Mouse (Mus musculus) MEL (cell line): ENCODE data around the gene Smg6. TPM values are rescaled to one million over a fixed set of nuclear protein-coding genes. Genes with fewer than 3 reads are reported as not detected.

ENCODE experiments used
- DNase-seq: peaks from one replicate; pipeline ENCODE4 v3.0.0; 2011; ENCODE audit warnings: low read depth, low spot score
- H3K27ac ChIP-seq: 2 replicates; pipeline ENCODE4 v1.5.1; 2012; ENCODE audit warnings: low read depth, mild to moderate bottlenecking, control low read depth, low read length, moderate library complexity; ENCODE audit not compliant: control insufficient read depth
- H3K27me3 ChIP-seq, 2 experiments: fragments of 150-350 bp in 1 of 2; sonication (generic) in 1 of 2; 2 replicates each; pipeline ENCODE4 v1.6.1; 2012; ENCODE audit warnings: low read length in 2 of 2, mild to moderate bottlenecking in 2 of 2, improper control_type of control experiment in 1 of 2, moderate library complexity in 1 of 2; ENCODE audit not compliant: insufficient read depth in 2 of 2, control insufficient read depth in 1 of 2
- H3K36me3 ChIP-seq, 2 experiments: 2 replicates each; pipeline ENCODE4 v1.6.1; 2012 to 2014; ENCODE audit warnings: low read length in 2 of 2, improper control_type of control experiment in 1 of 2, inconsistent platforms in 1 of 2, mild to moderate bottlenecking in 1 of 2; ENCODE audit not compliant: insufficient read depth in 2 of 2, control insufficient read depth in 1 of 2
- H3K4me1 ChIP-seq, 2 experiments: fragments of 150-350 bp in 1 of 2; sonication (generic) in 1 of 2; 2 replicates each; pipeline ENCODE4 v1.6.1; 2012; ENCODE audit warnings: low read length in 2 of 2, improper control_type of control experiment in 1 of 2, mild to moderate bottlenecking in 1 of 2; ENCODE audit not compliant: insufficient read depth in 2 of 2, control insufficient read depth in 1 of 2
- H3K4me3 ChIP-seq, 2 experiments: fragments of 150-350 bp in 1 of 2; sonication (generic) in 1 of 2; 2 replicates each; pipeline ENCODE4 v1.5.1; 2012; ENCODE audit warnings: low read depth in 2 of 2, low read length in 2 of 2, mild to moderate bottlenecking in 2 of 2, moderate library complexity in 2 of 2, control low read depth in 1 of 2, improper control_type of control experiment in 1 of 2; ENCODE audit not compliant: control insufficient read depth in 1 of 2, insufficient read depth in 1 of 2
- H3K79me2 ChIP-seq: 2 replicates; pipeline ENCODE4 v1.6.1; 2012; ENCODE audit warnings: mild to moderate bottlenecking, low read length, moderate library complexity; ENCODE audit not compliant: control insufficient read depth, poor library complexity, insufficient read depth
- H3K9ac ChIP-seq: 2 replicates; pipeline ENCODE4 v1.6.1; 2012; ENCODE audit warnings: low read depth, mild to moderate bottlenecking, control low read depth, low read length, moderate library complexity; ENCODE audit not compliant: control insufficient read depth, poor library complexity, severe bottlenecking
- H3K9me3 ChIP-seq: fragments of 150-350 bp; sonication (generic); replicated peaks from 2 replicates; pipeline ENCODE4 v1.6.1; 2012; ENCODE audit warnings: mild to moderate bottlenecking, low read length, improper control_type of control experiment, moderate library complexity; ENCODE audit not compliant: insufficient read depth
- BHLHE40 ChIP-seq: IDR thresholded peaks from 2 replicates; pipeline ENCODE4 v1.6.1; 2012; ENCODE audit warnings: low read depth, mild to moderate bottlenecking, inconsistent platforms, low read length, improper control_type of control experiment, borderline replicate concordance
- CHD1 ChIP-seq: IDR thresholded peaks from 2 replicates; pipeline ENCODE4 v1.6.1; 2012; ENCODE audit warnings: low read depth, mild to moderate bottlenecking, inconsistent platforms, low read length, improper control_type of control experiment
- E2F4 ChIP-seq: IDR thresholded peaks from 2 replicates; pipeline ENCODE4 v1.6.1; 2011; ENCODE audit warnings: low read depth, low read length, improper control_type of control experiment, borderline replicate concordance
- ELF1 ChIP-seq: IDR thresholded peaks from 2 replicates; pipeline ENCODE4 v1.6.1; 2014; ENCODE audit warnings: low read depth, mild to moderate bottlenecking, inconsistent platforms, low read length, improper control_type of control experiment, moderate library complexity
- ETS1 ChIP-seq: IDR thresholded peaks from 2 replicates; pipeline ENCODE4 v1.6.1; 2012; ENCODE audit warnings: low read depth, mild to moderate bottlenecking, inconsistent platforms, low read length, improper control_type of control experiment, moderate library complexity
- GABPA ChIP-seq: IDR thresholded peaks from 2 replicates; pipeline ENCODE4 v1.6.1; 2012; ENCODE audit warnings: low read depth, mild to moderate bottlenecking, inconsistent platforms, low read length, improper control_type of control experiment, moderate library complexity
- GATA1 ChIP-seq: IDR thresholded peaks from 2 replicates; pipeline ENCODE4 v1.6.1; 2011; ENCODE audit warnings: low read depth, low read length, improper control_type of control experiment
- HCFC1 ChIP-seq: IDR thresholded peaks from 2 replicates; pipeline ENCODE4 v1.6.1; 2012; ENCODE audit warnings: low read depth, mild to moderate bottlenecking, inconsistent platforms, low read length, improper control_type of control experiment, moderate library complexity
- JUND ChIP-seq: IDR thresholded peaks from 2 replicates; pipeline ENCODE4 v1.6.1; 2011; ENCODE audit warnings: low read depth, mild to moderate bottlenecking, improper control_type of control experiment, low read length
- MAFK ChIP-seq: IDR thresholded peaks from 2 replicates; pipeline ENCODE4 v1.6.1; 2011; ENCODE audit warnings: low read depth, mild to moderate bottlenecking, low read length, improper control_type of control experiment, borderline replicate concordance
- MXI1 ChIP-seq: IDR thresholded peaks from 2 replicates; pipeline ENCODE4 v1.6.1; 2011; ENCODE audit warnings: mild to moderate bottlenecking, low read depth, low read length, improper control_type of control experiment
- NRF1 ChIP-seq: IDR thresholded peaks from 2 replicates; pipeline ENCODE4 v1.6.1; 2014; ENCODE audit warnings: low read depth, mild to moderate bottlenecking, inconsistent platforms, low read length, improper control_type of control experiment, moderate library complexity; ENCODE audit not compliant: poor library complexity, insufficient read depth, severe bottlenecking
- POLR2AphosphoS5 ChIP-seq: IDR thresholded peaks from 2 replicates; pipeline ENCODE4 v1.6.1; 2012; ENCODE audit warnings: low read depth, borderline replicate concordance, mild to moderate bottlenecking, inconsistent platforms, low read length, moderate library complexity, mixed read lengths
- RAD21 ChIP-seq: IDR thresholded peaks from 2 replicates; pipeline ENCODE4 v1.6.1; 2011; ENCODE audit warnings: mild to moderate bottlenecking, low read depth, low read length, improper control_type of control experiment
- RCOR1 ChIP-seq: IDR thresholded peaks from 2 replicates; pipeline ENCODE4 v1.6.1; 2012; ENCODE audit warnings: low read depth, mild to moderate bottlenecking, inconsistent platforms, low read length, improper control_type of control experiment
- SMC3 ChIP-seq: IDR thresholded peaks from 2 replicates; pipeline ENCODE4 v1.6.1; 2011; ENCODE audit warnings: low read depth, low read length, improper control_type of control experiment
- TCF12 ChIP-seq: IDR thresholded peaks from 2 replicates; pipeline ENCODE4 v1.6.1; 2014; ENCODE audit warnings: low read depth, mild to moderate bottlenecking, inconsistent platforms, low read length, improper control_type of control experiment, moderate library complexity
- UBTF ChIP-seq: IDR thresholded peaks from 2 replicates; pipeline ENCODE4 v1.6.1; 2012; ENCODE audit warnings: low read depth, mild to moderate bottlenecking, inconsistent platforms, low read length, improper control_type of control experiment, moderate library complexity, borderline replicate concordance; ENCODE audit not compliant: insufficient read depth
- ZNF384 ChIP-seq: IDR thresholded peaks from 2 replicates; pipeline ENCODE4 v1.6.1; 2012; ENCODE audit warnings: low read depth, mild to moderate bottlenecking, inconsistent platforms, low read length, improper control_type of control experiment
- polyA plus RNA-seq, 2 experiments: library from polyadenylated mRNA; stranded (reverse) in 1 of 2; unstranded in 1 of 2; fragments of >175 nt in 1 of 2; fragments of >200 nt in 1 of 2; gene quantifications; 2 replicates each; pipeline versions ENCODE4 v1.2.1 to v1.2.4; 2012; ENCODE audit warnings: low replicate concordance in 2 of 2, low read depth in 1 of 2; ENCODE audit not compliant: insufficient read length in 2 of 2, insufficient read depth in 1 of 2, missing spikeins in 1 of 2
- total RNA-seq: library from RNA; depleted of rRNA; stranded (reverse); fragments of 300-350 nt; gene quantifications from 2 replicates; pipeline ENCODE4 v1.2.3, GENCODE M21; 2012

The Smg6 gene
- total and polyA plus RNA-seq, 3 experiments, result 11.6 to 19.0 TPM; not detected in 1

DNA sequence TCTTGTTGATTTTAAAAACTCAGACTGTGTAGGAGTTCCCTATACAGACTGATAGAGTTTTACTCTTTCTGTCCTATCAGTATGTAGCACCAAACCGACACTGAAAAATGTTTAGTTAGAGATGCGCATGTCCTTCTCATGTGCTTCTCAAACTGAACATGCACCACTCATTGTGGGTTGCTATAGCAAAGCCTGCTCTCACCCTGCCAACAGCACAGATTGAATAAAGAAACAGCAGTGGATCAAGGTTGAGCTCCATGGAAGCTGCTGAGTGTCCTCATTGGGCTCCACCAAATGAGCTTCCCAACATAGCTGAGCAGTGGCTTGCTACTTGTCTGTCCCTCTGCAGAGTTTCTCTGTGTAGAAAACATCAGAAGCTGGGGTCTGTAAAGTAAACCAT is 192.5 kb downstream of the Smg6 start:
- peaks cover 0 to 5% of the 10 kb centered on the region in 2 experiments for H3K36me3 ChIP-seq
- H3K27me3 ChIP-seq, result no peaks in the 10 kb centered on the region
- no peak overlapping the region for H3K27ac ChIP-seq
- H3K9ac ChIP-seq, result no peak overlapping the region
- DNase-seq, result no peak
- no peaks in the 10 kb centered on the region for H3K79me2 ChIP-seq
- no peak overlapping the region for H3K4me3 ChIP-seq
- peaks cover 0 to 3% of the 10 kb centered on the region in 2 experiments; a peak in 1 of 4 replicates for H3K4me1 ChIP-seq
- no peaks in the 10 kb centered on the region for H3K9me3 ChIP-seq
- TF ChIP-seq ZNF384, result no peak
- no peak for TF ChIP-seq GABPA
- no peak for TF ChIP-seq UBTF
- no peak for TF ChIP-seq BHLHE40
- no peak for TF ChIP-seq GATA1
- TF ChIP-seq TCF12, result no peak
- TF ChIP-seq HCFC1, result no peak
- no peak for TF ChIP-seq JUND
- no peak for TF ChIP-seq MXI1
- TF ChIP-seq RAD21, result no peak
- TF ChIP-seq SMC3, result no peak

DNA sequence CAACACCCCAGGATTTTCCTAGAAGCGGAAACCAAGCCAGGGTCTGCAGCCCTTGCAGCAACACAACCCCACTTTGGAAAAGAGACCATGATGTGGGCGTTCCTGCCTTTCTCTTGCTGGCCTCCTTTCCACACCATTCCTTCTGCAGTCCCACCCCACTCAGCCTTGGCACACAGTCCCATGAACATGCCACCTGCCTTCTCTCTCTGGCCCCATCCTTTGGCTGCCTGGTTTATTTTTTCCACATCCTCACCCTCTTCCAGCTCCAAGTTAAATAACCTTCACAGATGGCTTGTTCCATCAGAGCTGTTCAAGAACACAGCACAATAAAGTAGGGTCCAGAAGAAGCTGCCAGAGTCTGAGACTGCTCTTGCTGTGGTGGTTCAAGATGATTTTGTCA is 193.7 kb downstream of the Smg6 start:
- no peak for DNase-seq
- no peaks in the 10 kb centered on the region for H3K9me3 ChIP-seq
- TF ChIP-seq ETS1 (no peak), ZNF384 (no peak), CHD1 (no peak), MAFK (no peak), NRF1 (no peak), RAD21 (no peak), GABPA (no peak), POLR2AphosphoS5 (no peak), RCOR1 (no peak), ELF1 (no peak), E2F4 (no peak)
- H3K4me3 ChIP-seq, result no peak overlapping the region
- H3K36me3 ChIP-seq, result peaks cover 0 to 2% of the 10 kb centered on the region in 2 experiments
- no peak overlapping the region for H3K27ac ChIP-seq
- no peaks in the 10 kb centered on the region for H3K79me2 ChIP-seq
- H3K9ac ChIP-seq, result no peak overlapping the region
- no peaks in the 10 kb centered on the region for H3K27me3 ChIP-seq
- no peaks in the 10 kb centered on the region for H3K4me1 ChIP-seq
